Mouse (Mus musculus): Measurements from ENCODE around the gene Uhrf1.

GRCm38 (mm10) chr17:56269741-56270140, 33.4 kb upstream of the Uhrf1 start:
- TF ChIP-seq CTCF (IDR thresholded peaks at IDR 0.05; ENCODE audit: low read depth, low read length) (no peak), TAL1 (conservative IDR thresholded peaks at IDR 0.05; ENCODE audit: low read depth, low read length) (no peak)
